Mouse (Mus musculus) neural tube, embryonic 13.5 days (tissue): ENCODE measurements at regions not wholly inside any gene's neighbourhood (a gene's known extent, or its start where the extent isn't known, plus 50 kb on each side); places are given as distances from the start of the nearest gene placed in this dataset.

Source experiments
- ATAC-seq: fragments of 200-750 bp; cut with Nextera tagmentation; 2 replicates; pipeline ENCODE4 v1.8.0; 2017; ENCODE audit warnings: low read depth, mild to moderate bottlenecking, moderate TSS enrichment, moderate library complexity
- H3K27ac ChIP-seq: fragments of 300-500 bp; sonication (generic); replicated peaks from 2 replicates; pipeline ENCODE4 v1.5.1; 2015; ENCODE audit warnings: moderate library complexity, mild to moderate bottlenecking, inconsistent platforms
- H3K27me3 ChIP-seq: fragments of 300-500 bp; sonication (generic); 2 replicates; pipeline ENCODE4 v1.6.1; 2015; ENCODE audit warnings: mild to moderate bottlenecking, inconsistent platforms
- H3K36me3 ChIP-seq: fragments of 300-500 bp; sonication (generic); 2 replicates; pipeline ENCODE4 v1.6.1; 2015; ENCODE audit warnings: mild to moderate bottlenecking, inconsistent platforms
- H3K4me1 ChIP-seq: fragments of 300-500 bp; sonication (generic); replicated peaks from 2 replicates; pipeline ENCODE4 v1.6.1; 2015; ENCODE audit warnings: inconsistent platforms
- H3K4me2 ChIP-seq: fragments of 300-500 bp; sonication (generic); 2 replicates; pipeline ENCODE4 v1.6.1; 2015; ENCODE audit warnings: inconsistent platforms, mild to moderate bottlenecking, moderate library complexity
- H3K4me3 ChIP-seq: fragments of 300-500 bp; sonication (generic); 2 replicates; pipeline ENCODE4 v1.5.1; 2015; ENCODE audit warnings: mild to moderate bottlenecking, inconsistent platforms
- H3K9ac ChIP-seq: fragments of 300-500 bp; sonication (generic); 2 replicates; pipeline ENCODE4 v1.6.1; 2015; ENCODE audit warnings: moderate library complexity, mild to moderate bottlenecking, inconsistent platforms
- H3K9me3 ChIP-seq: fragments of 300-500 bp; sonication (generic); 2 replicates; pipeline ENCODE4 v1.6.1; 2016; ENCODE audit warnings: inconsistent platforms
- WGBS: fragments of 180-500 bp; shearing (Covaris S2); methylation state at CpG from one replicate; pipeline ENCODE4 v1.1.7; 2015; 5-methylcytosine and 5-hydroxymethylcytosine counted together
- microRNA counts: library from miRNA; unstranded; fragments of <30 nt; microRNA quantifications from one replicate; lab custom pipeline; 2016
- microRNA-seq: library from miRNA; unstranded; fragments of <30 nt; microRNA quantifications from one replicate; pipeline ENCODE4, GENCODE M21; 2016

GRCm38 (mm10) chr15:68355957-68356356 lies 1855.2 kb upstream of the Lrrc6 start:
- H3K9ac ChIP-seq, result no peak overlapping the region
- 78% methylated on average over 1 of the region's 1 CpGs for WGBS
- ATAC-seq, result no peak
- no peak overlapping the region for H3K4me3 ChIP-seq
- H3K36me3 ChIP-seq, result no peaks in the 10 kb centered on the region
- H3K27me3 ChIP-seq, result no peaks in the 10 kb centered on the region
- peaks cover 14% of the 10 kb centered on the region for H3K4me1 ChIP-seq
- H3K4me2 ChIP-seq, result no peak overlapping the region
- H3K27ac ChIP-seq, result no peak overlapping the region
- H3K9me3 ChIP-seq, result no peaks in the 10 kb centered on the region

GRCm38 (mm10) chr15:68344652-68345051 lies 1843.9 kb upstream of the Lrrc6 start:
- Histone ChIP-seq H3K27me3 (no peaks in the 10 kb centered on the region), H3K9ac (no peak overlapping the region), H3K4me3 (no peak overlapping the region), H3K36me3 (0 out of 2 replicates have a peak, but pooled peaks cover 7% of the 10 kb centered on the region), H3K4me1 (no peaks in the 10 kb centered on the region), H3K9me3 (no peaks in the 10 kb centered on the region), H3K27ac (no peak overlapping the region), H3K4me2 (no peak overlapping the region)
- ATAC-seq, result no peak
- 93% methylated on average over 3 of the region's 3 CpGs for WGBS

GRCm38 (mm10) chr15:68342542-68342941 lies 1841.8 kb upstream of the Lrrc6 start:
- H3K4me3 ChIP-seq, result no peak overlapping the region
- no peaks in the 10 kb centered on the region for H3K9me3 ChIP-seq
- no peak overlapping the region for H3K4me2 ChIP-seq
- no peaks in the 10 kb centered on the region for H3K4me1 ChIP-seq
- H3K27me3 ChIP-seq, result no peaks in the 10 kb centered on the region
- no peak overlapping the region for H3K27ac ChIP-seq
- 0 out of 2 replicates have a peak, but pooled peaks cover 7% of the 10 kb centered on the region for H3K36me3 ChIP-seq
- WGBS, result 97% methylated on average over 1 of the region's 1 CpGs
- ATAC-seq, result no peak
- no peak overlapping the region for H3K9ac ChIP-seq

- no peak overlapping the region for H3K9ac ChIP-seq
- no peak overlapping the region for H3K4me3 ChIP-seq
- no peaks in the 10 kb centered on the region for H3K9me3 ChIP-seq
- WGBS, result 79% methylated on average over 5 of the region's 5 CpGs
- ATAC-seq, result no peak
- H3K36me3 ChIP-seq, result 0 out of 2 replicates have a peak, but pooled peaks cover 7% of the 10 kb centered on the region
- no peaks in the 10 kb centered on the region for H3K27me3 ChIP-seq
- no peaks in the 10 kb centered on the region for H3K4me1 ChIP-seq
- H3K27ac ChIP-seq, result no peak overlapping the region
- no peak overlapping the region for H3K4me2 ChIP-seq
These were observed 1840.3 kb upstream of the Lrrc6 start for GRCm38 (mm10) chr15:68341056-68341455.

- no peak for ATAC-seq
These were observed 1836.6 kb upstream of the Lrrc6 start for GRCm38 (mm10) chr15:68337264-68337663.

GRCm38 (mm10) chr15:68335837-68336236 lies 1835.1 kb upstream of the Lrrc6 start:
- Histone ChIP-seq H3K27ac (no peak overlapping the region), H3K4me3 (no peak overlapping the region), H3K4me2 (no peak overlapping the region), H3K27me3 (no peaks in the 10 kb centered on the region), H3K9ac (no peak overlapping the region), H3K4me1 (no peaks in the 10 kb centered on the region), H3K36me3 (no peaks in the 10 kb centered on the region), H3K9me3 (no peaks in the 10 kb centered on the region)
- ATAC-seq, result no peak

More at GRCm38 (mm10) chr15:68337264-68337663, 1836.6 kb upstream of the Lrrc6 start:
- Histone ChIP-seq H3K9ac (no peak overlapping the region), H3K27me3 (no peaks in the 10 kb centered on the region), H3K9me3 (no peaks in the 10 kb centered on the region), H3K27ac (no peak overlapping the region), H3K4me2 (no peak overlapping the region), H3K36me3 (0 out of 2 replicates have a peak, but pooled peaks cover 3% of the 10 kb centered on the region), H3K4me1 (no peaks in the 10 kb centered on the region), H3K4me3 (no peak overlapping the region)
- 93% methylated on average over 2 of the region's 2 CpGs for WGBS

- H3K4me1 ChIP-seq, result no peaks in the 10 kb centered on the region
- no peaks in the 10 kb centered on the region for H3K27me3 ChIP-seq
- H3K27ac ChIP-seq, result no peak overlapping the region
- no peak overlapping the region for H3K4me3 ChIP-seq
- H3K9me3 ChIP-seq, result no peaks in the 10 kb centered on the region
- 96% methylated on average over 1 of the region's 1 CpGs for WGBS
- no peaks in the 10 kb centered on the region for H3K36me3 ChIP-seq
- H3K9ac ChIP-seq, result no peak overlapping the region
- ATAC-seq, result no peak
- H3K4me2 ChIP-seq, result no peak overlapping the region
These were observed 1815.4 kb upstream of the Lrrc6 start for GRCm38 (mm10) chr15:68316116-68316515.

MicroRNAs encoded in the stretch of these regions (microRNA counts, 519-probe panel; counts per million panel counts)
- microRNA mmu-miR-30b (lab: Ali Mortazavi, UCI), result 4,720 counts per million, percentile 80 among the panel's probes with 10 or more counts
- 4,000 counts per million, percentile 64 among the panel's probes with 10 or more counts for microRNA mmu-miR-30d (lab: Ali Mortazavi, UCI)

Small RNA genes in the stretch of these regions (microRNA-seq; reads per million reads assigned to microRNA genes)
- gene Mir30b, result 67.7 reads per million, percentile 50 among the genes with 10 or more reads in this experiment
- 4,567 reads per million, percentile 92 among the genes with 10 or more reads in this experiment for gene Mir30d
